Comparison of ENCODE assay signal across 8 mouse cellular contexts in the genomic region with DNA sequence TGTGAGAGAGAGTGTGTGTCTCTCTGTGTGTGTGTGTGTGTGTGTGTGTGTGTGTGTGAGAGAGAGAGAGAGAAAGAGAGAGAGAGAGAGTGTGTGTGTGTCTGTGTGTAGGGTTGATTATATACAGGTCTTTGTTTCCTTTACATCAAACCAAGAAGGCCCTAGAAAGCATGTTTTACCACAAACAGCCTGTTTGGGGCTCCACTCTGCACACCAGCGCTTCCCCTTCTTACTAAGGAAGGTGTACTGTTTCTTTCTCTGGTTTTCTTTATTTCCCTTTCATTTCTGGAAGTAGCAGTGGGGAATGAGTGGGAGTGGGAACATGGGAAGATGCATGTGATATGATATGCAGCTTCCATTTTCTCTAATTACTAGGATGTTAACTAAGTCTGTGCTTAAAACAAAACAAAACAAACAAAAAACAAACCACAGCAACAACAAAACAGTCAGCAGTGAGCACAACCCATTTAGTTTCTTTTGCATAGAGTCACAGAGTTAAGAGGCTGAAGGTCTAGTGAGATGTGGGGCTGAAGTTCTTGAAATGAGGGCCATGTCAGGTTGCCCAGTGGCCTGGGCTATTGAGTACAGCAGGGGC. TPM values are rescaled to one million over a fixed set of nuclear protein-coding genes. Genes with fewer than 3 reads are reported as not detected.
DNase-seq lines count a peak whose midpoint lies in the region; ATAC-seq and TF ChIP-seq lines count a peak whose summit lies in the region.

No protein-coding gene starts in this region.

- H3K4me3 ChIP-seq in kidney, adult 2 months (ENCODE audit: insufficient read depth, low read depth, low read length): no peak overlapping the region
- H3K4me3 ChIP-seq in hindbrain, embryonic 11.5 days (ENCODE audit: low read depth, low read length): no peak overlapping the region
- H3K4me3 ChIP-seq in midbrain, embryonic 12.5 days: no peak overlapping the region

- WGBS in kidney, adult 2 months: 71% methylated on average over 1 of the region's 1 CpGs
- WGBS in hindbrain, embryonic 11.5 days: 56% methylated on average over 1 of the region's 1 CpGs
- 60% methylated on average over 1 of the region's 1 CpGs for WGBS in midbrain, embryonic 12.5 days

- intact Hi-C loops in gastrocnemius, postnatal 36 days (cut with DNase I): no loop called here

- H3K27ac ChIP-seq in kidney, adult 2 months (ENCODE audit: insufficient read depth, low read depth, low read length): peak overlapping the region; percentile 63
- H3K27ac ChIP-seq in hindbrain, embryonic 11.5 days (ENCODE audit: low read depth, low read length): peak overlapping the region; percentile 49
- peak overlapping the region; percentile 84 for H3K27ac ChIP-seq in midbrain, embryonic 12.5 days (replicated peaks)

- H3K4me2 ChIP-seq in hindbrain, embryonic 11.5 days (replicated peaks; ENCODE audit: low read depth, low read length): no peak overlapping the region
- no peak overlapping the region for H3K4me2 ChIP-seq in midbrain, embryonic 12.5 days (replicated peaks)

- H3K9ac ChIP-seq in hindbrain, embryonic 11.5 days (ENCODE audit: low read depth, low read length): no peak overlapping the region
- no peak overlapping the region for H3K9ac ChIP-seq in midbrain, embryonic 12.5 days (replicated peaks)

- H3K36me3 ChIP-seq in kidney, adult 2 months (ENCODE audit: control insufficient read depth, insufficient read depth, low read length): no peaks in the 10 kb centered on the region
- H3K36me3 ChIP-seq in hindbrain, embryonic 11.5 days (ENCODE audit: control insufficient read depth, insufficient read depth, low read length): no peaks in the 10 kb centered on the region
- no peaks in the 10 kb centered on the region for H3K36me3 ChIP-seq in midbrain, embryonic 12.5 days

- TF ChIP-seq POLR2A in kidney, adult 2 months (IDR thresholded peaks at IDR 0.05; ENCODE audit: low read depth, low read length): no peak

- DNase-seq in kidney, adult 2 months: no peak
- no peak for DNase-seq in kidney, adult 9 months
- peak; percentile 35 for DNase-seq in adipocyte (ENCODE audit: low spot score)
- DNase-seq in hindbrain, embryonic 11.5 days (ENCODE audit: low spot score): no peak
- DNase-seq in layer of hippocampus, postnatal 25 days (ENCODE audit: extremely low spot score in 1 of 2, low spot score in 1 of 2): no peak
- no peak for DNase-seq in layer of hippocampus, adult 18-20 months (ENCODE audit: low spot score in 2 of 2)
- DNase-seq in gastrocnemius, postnatal 36 days: no peak

- peaks cover 17% of the 10 kb centered on the region for H3K4me1 ChIP-seq in kidney, adult 2 months (ENCODE audit: control insufficient read depth, insufficient read depth, low read length)
- peaks cover 4% of the 10 kb centered on the region; the same call in 1 of the 2 replicates for H3K4me1 ChIP-seq in hindbrain, embryonic 11.5 days (replicated peaks; ENCODE audit: control insufficient read depth, insufficient read depth, low read length)
- H3K4me1 ChIP-seq in midbrain, embryonic 12.5 days: peaks cover 54% of the 10 kb centered on the region

- no peak for TF ChIP-seq CTCF in kidney, adult 2 months (conservative IDR thresholded peaks at IDR 0.05; ENCODE audit: insufficient read depth, insufficient read length, low read depth, low read length)

- no peak for ATAC-seq in hindbrain, embryonic 11.5 days (ENCODE audit: low FRiP score)
- ATAC-seq in midbrain, embryonic 12.5 days (ENCODE audit: low FRiP score, low read depth): peak; percentile 3; the same call in 1 of the 2 replicates

- H3K9me3 ChIP-seq in hindbrain, embryonic 11.5 days (ENCODE audit: control insufficient read depth, low read length): no peaks in the 10 kb centered on the region
- no peaks in the 10 kb centered on the region for H3K9me3 ChIP-seq in midbrain, embryonic 12.5 days

- H3K27me3 ChIP-seq in kidney, adult 2 months (replicated peaks; ENCODE audit: control insufficient read depth, insufficient read depth, low read length): no peaks in the 10 kb centered on the region
- no peaks in the 10 kb centered on the region for H3K27me3 ChIP-seq in hindbrain, embryonic 11.5 days (ENCODE audit: control insufficient read depth, insufficient read depth, low read length)
- no peaks in the 10 kb centered on the region for H3K27me3 ChIP-seq in midbrain, embryonic 12.5 days

RNA-seq across cellular contexts. Expression of gene Notch2, which starts 49.4 kb away (rescaled TPM):
- polyA plus RNA-seq in kidney, adult 2 months (2012; rRNA removed): 16.3 and 20.0 TPM in 2 replicates
- polyA plus RNA-seq in hindbrain, embryonic 11.5 days (2014; fragmentation: Nextera tagmentation; extraction: Ambion mirVana): 16.7 and 20.8 TPM in 2 replicates
- 20.3 and 20.7 TPM in 2 replicates for polyA plus RNA-seq in midbrain, embryonic 12.5 days (2016; fragmentation: Nextera tagmentation; extraction: Ambion mirVana)
- total RNA-seq in layer of hippocampus, postnatal 25 days (2021): 10 to 100 TPM; 20.2 to 24.7 TPM
- 10 to 100 TPM; 21.4 to 22.8 TPM for total RNA-seq in layer of hippocampus, adult 18-20 months (2021)
- total RNA-seq in gastrocnemius, postnatal 36 days (2021): 1 to 10 TPM; 7.7 to 8.9 TPM
